Mouse (Mus musculus) olfactory bulb, adult 2 months (tissue): ENCODE data around the gene Fam174a. TPM values are rescaled to one million over a fixed set of nuclear protein-coding genes. Genes with fewer than 3 reads are reported as not detected.

Experiments
- H3K27ac ChIP-seq: fragments of 200-500 bp; 2 replicates; pipeline ENCODE4 v1.5.1; 2012; ENCODE audit warnings: low read depth, low read length; ENCODE audit not compliant: insufficient read depth
- H3K4me1 ChIP-seq: fragments of 200-500 bp; 2 replicates; pipeline ENCODE4 v1.6.1; 2012; ENCODE audit warnings: low read length; ENCODE audit not compliant: control insufficient read depth, insufficient read depth
- H3K4me3 ChIP-seq: fragments of 200-500 bp; 2 replicates; pipeline ENCODE4 v1.5.1; 2012; ENCODE audit warnings: mild to moderate bottlenecking, low read depth, low read length, moderate library complexity; ENCODE audit not compliant: insufficient read depth
- CTCF ChIP-seq: fragments of 200-500 bp; IDR thresholded peaks from 2 replicates; pipeline ENCODE4 v1.5.1; 2012; ENCODE audit warnings: low read depth, mild to moderate bottlenecking, low read length, moderate library complexity; ENCODE audit not compliant: insufficient read depth
- POLR2A ChIP-seq: fragments of 200-500 bp; IDR thresholded peaks from 2 replicates; pipeline ENCODE4 v1.6.1; 2012; ENCODE audit warnings: mild to moderate bottlenecking, low read depth, low read length, moderate library complexity; ENCODE audit not compliant: insufficient read depth
- WGBS: fragments of 180-500 bp; shearing (Covaris S2); methylation state at CpG from one replicate; pipeline ENCODE4 v1.1.7; 2018; 5-methylcytosine and 5-hydroxymethylcytosine counted together
- polyA plus RNA-seq: library from polyadenylated mRNA; stranded (reverse); fragments of >200 nt; gene quantifications from 2 replicates; pipeline ENCODE4 v1.2.4, GENCODE M21; 2012; ENCODE audit warnings: low replicate concordance; ENCODE audit not compliant: missing spikeins, insufficient read depth, insufficient read length

The Fam174a gene
- polyA plus RNA-seq, 1 experiment = not detected

GRCm38 (mm10) chr1:95375443-95375842 is 62.0 kb downstream of the Fam174a start:
- no peaks in the 10 kb centered on the region for H3K4me1 ChIP-seq
- TF ChIP-seq POLR2A = no peak
- TF ChIP-seq CTCF = no peak
- no peak overlapping the region for H3K27ac ChIP-seq
- H3K4me3 ChIP-seq = no peak overlapping the region
- WGBS = 21% methylated on average over 6 of the region's 6 CpGs

GRCm38 (mm10) chr1:95381028-95381427 is 67.6 kb downstream of the Fam174a start:
- H3K4me3 ChIP-seq = no peak overlapping the region
- no peaks in the 10 kb centered on the region for H3K4me1 ChIP-seq
- TF ChIP-seq POLR2A = no peak
- TF ChIP-seq CTCF = no peak
- 85% methylated on average over 2 of the region's 2 CpGs for WGBS
- no peak overlapping the region for H3K27ac ChIP-seq
